In genomic region chr14:32016921-32017320, GRCm38 (mm10) we compare ENCODE assay signal across 8 mouse cellular contexts. TPM values are rescaled to one million over a fixed set of nuclear protein-coding genes. Genes with fewer than 3 reads are reported as not detected.
DNase-seq lines count a peak whose midpoint lies in the region; ATAC-seq and TF ChIP-seq lines count a peak whose summit lies in the region.

No protein-coding gene starts in this region.

- H3K9ac ChIP-seq in embryonic facial prominence, embryonic 14.5 days (ENCODE audit: low read depth, low read length): no peak overlapping the region

- DNase-seq in gastrocnemius, adult 2 months: no peak
- no peak for DNase-seq in gastrocnemius, adult 8-10 months (ENCODE audit: low spot score in 2 of 2)
- DNase-seq in embryonic facial prominence, embryonic 14.5 days (ENCODE audit: low spot score): peak; percentile 86
- peak; percentile 47 for DNase-seq in kidney, adult 2 months
- DNase-seq in left cerebral cortex, postnatal 14 days (ENCODE audit: low spot score in 2 of 2): peak; percentile 82 to 93
- DNase-seq in retina, embryonic 14.5 days (ENCODE audit: low spot score): peak; percentile 68
- no peak for DNase-seq in ovary, postnatal 36 days (ENCODE audit: low spot score)
- no peak for DNase-seq in urinary bladder, postnatal 4 days (ENCODE audit: low spot score in 2 of 2)

- ATAC-seq in embryonic facial prominence, embryonic 14.5 days (ENCODE audit: low read depth): peak; percentile 86

- intact Hi-C loops in gastrocnemius, adult 2 months (cut with DNase I): no loop called here
- intact Hi-C loops in left cerebral cortex, postnatal 14 days (cut with DNase I): loop anchor here (2.0 kb wide), 1 partner anchor 14 kb away; no protein-coding TSS in a partner anchor

- H3K4me2 ChIP-seq in embryonic facial prominence, embryonic 14.5 days (ENCODE audit: low read depth, low read length): no peak overlapping the region

- no peak for TF ChIP-seq CTCF in gastrocnemius, adult 2 months (IDR thresholded peaks at IDR 0.05)
- TF ChIP-seq CTCF in kidney, adult 2 months (conservative IDR thresholded peaks at IDR 0.05; ENCODE audit: insufficient read depth, insufficient read length, low read depth, low read length): no peak

- H3K36me3 ChIP-seq in embryonic facial prominence, embryonic 14.5 days (ENCODE audit: control insufficient read depth, insufficient read depth, low read length): no peaks in the 10 kb centered on the region
- H3K36me3 ChIP-seq in kidney, adult 2 months (ENCODE audit: control insufficient read depth, insufficient read depth, low read length): no peaks in the 10 kb centered on the region

- no peak overlapping the region for H3K4me3 ChIP-seq in gastrocnemius, adult 2 months
- H3K4me3 ChIP-seq in embryonic facial prominence, embryonic 14.5 days (ENCODE audit: low read depth, low read length): no peak overlapping the region
- no peak overlapping the region for H3K4me3 ChIP-seq in kidney, adult 2 months (ENCODE audit: insufficient read depth, low read depth, low read length)

- no peaks in the 10 kb centered on the region for H3K9me3 ChIP-seq in embryonic facial prominence, embryonic 14.5 days (ENCODE audit: control insufficient read depth, low read length)

- peak overlapping the region; percentile 76 for H3K27ac ChIP-seq in gastrocnemius, adult 2 months
- no peak overlapping the region for H3K27ac ChIP-seq in embryonic facial prominence, embryonic 14.5 days (replicated peaks; ENCODE audit: low read depth, low read length)
- H3K27ac ChIP-seq in kidney, adult 2 months (ENCODE audit: insufficient read depth, low read depth, low read length): no peak overlapping the region

- 7% methylated on average over 7 of the region's 7 CpGs for WGBS in embryonic facial prominence, embryonic 14.5 days
- WGBS in kidney, adult 2 months: 13% methylated on average over 7 of the region's 7 CpGs

- no peaks in the 10 kb centered on the region for H3K27me3 ChIP-seq in embryonic facial prominence, embryonic 14.5 days (replicated peaks; ENCODE audit: control insufficient read depth, insufficient read depth, low read length)
- no peaks in the 10 kb centered on the region for H3K27me3 ChIP-seq in kidney, adult 2 months (replicated peaks; ENCODE audit: control insufficient read depth, insufficient read depth, low read length)

- TF ChIP-seq POLR2A in kidney, adult 2 months (IDR thresholded peaks at IDR 0.05; ENCODE audit: low read depth, low read length): no peak

- no peaks in the 10 kb centered on the region for H3K4me1 ChIP-seq in embryonic facial prominence, embryonic 14.5 days (ENCODE audit: control insufficient read depth, insufficient read depth, low read length)
- no peaks in the 10 kb centered on the region for H3K4me1 ChIP-seq in kidney, adult 2 months (ENCODE audit: control insufficient read depth, insufficient read depth, low read length)

RNA-seq across cellular contexts. Expression of gene Galnt15, which starts 11.9 kb away (rescaled TPM):
- total RNA-seq in gastrocnemius, adult 2 months (2021): 10 to 100 TPM in 1 of 2 experiments, 1 to 10 TPM in 1; 3.8 to 10.4 TPM
- total RNA-seq in gastrocnemius, adult 8-10 months (2022): 10 to 100 TPM in 1 of 4 experiments, 1 to 10 TPM in 3; 3.9 to 14.4 (median 7.8) TPM
- 0.36 and 0.50 TPM in 2 replicates for polyA plus RNA-seq in embryonic facial prominence, embryonic 14.5 days (2014; fragmentation: Nextera tagmentation; extraction: Ambion mirVana)
- 2.6 and 2.9 TPM in 2 replicates for polyA plus RNA-seq in kidney, adult 2 months (2012; rRNA removed)
- 1 to 10 TPM; 1.1 to 2.5 TPM for total RNA-seq in left cerebral cortex, postnatal 14 days (2021)

Comparison
In these comparisons a context has a peak if more than half of its experiments do, and no peak if none do; other contexts are left out.
1. DNase-seq: peak in embryonic facial prominence, embryonic 14.5 days (single experiment), kidney, adult 2 months (single experiment), left cerebral cortex, postnatal 14 days (2 of 2) and retina, embryonic 14.5 days (single experiment); none in gastrocnemius, adult 2 months (single experiment), gastrocnemius, adult 8-10 months (0 of 2), ovary, postnatal 36 days (single experiment) and urinary bladder, postnatal 4 days (0 of 2).